Mouse (Mus musculus) adrenal gland, adult (tissue): ENCODE measurements around the gene Erap1.
A peak's percentile ranks its signal among the peaks of the same experiment; 100 is the strongest.
"Not testable (repeated sequence)": the region's sequence is repeated elsewhere in the genome, so short reads cannot be mapped to it uniquely, and the experiment has no call there.

Experiments
- DNase-seq, 2 experiments: peaks; one replicate each; pipeline ENCODE4 v3.0.0; 2022 to 2023; ENCODE audit warnings: low spot score in 1 of 2; ENCODE audit not compliant: inconsistent age in 2 of 2

Erap1 gene

DNA sequence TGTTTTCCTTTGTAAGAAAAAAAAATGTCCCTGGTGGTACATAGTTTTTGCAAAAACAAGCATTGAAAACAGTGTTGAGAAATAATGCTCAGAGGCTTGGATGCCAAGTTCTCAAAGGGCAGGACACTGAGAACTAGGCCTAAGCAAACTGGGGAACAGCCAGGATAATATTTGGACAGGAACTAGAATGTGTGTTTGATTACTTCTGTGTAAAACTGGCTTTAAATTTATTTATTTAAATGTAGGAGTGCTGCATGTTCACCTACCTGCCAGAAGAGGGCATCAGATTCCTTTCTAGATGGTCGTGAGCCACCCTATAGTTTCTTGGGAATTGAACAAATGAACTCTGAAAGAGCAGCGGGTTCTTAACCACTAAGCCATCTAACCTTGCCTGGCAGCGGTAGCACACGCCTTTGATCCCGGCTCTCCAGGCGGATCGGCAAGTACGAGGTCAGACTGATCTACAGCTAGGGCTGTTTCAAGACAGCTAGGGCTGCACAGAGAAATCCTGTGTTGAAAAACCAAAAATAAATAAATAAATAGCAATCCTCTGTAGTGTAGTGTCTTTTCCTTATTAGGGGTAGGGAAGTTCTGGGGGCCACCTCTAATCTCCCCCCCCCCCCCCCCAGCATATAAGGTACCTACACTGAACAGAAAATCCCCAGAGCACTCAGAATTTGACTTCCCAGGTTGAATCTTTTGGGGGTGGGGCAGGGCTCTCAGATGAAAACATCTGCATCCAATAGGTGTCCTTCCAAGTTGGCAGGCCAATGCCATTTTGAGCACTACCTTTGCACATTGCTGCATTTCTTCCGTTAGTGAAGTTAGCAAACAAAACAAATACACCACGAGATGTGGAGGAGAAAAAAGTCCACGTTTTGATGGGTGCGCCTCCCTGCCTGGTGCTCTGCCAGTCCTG, at the start of gene Erap1:
Gene Erap1 (plus strand): TSS at position 776 of the 919 bp plus-strand sequence.
- peak; percentile 47 to 81 for DNase-seq

DNA sequence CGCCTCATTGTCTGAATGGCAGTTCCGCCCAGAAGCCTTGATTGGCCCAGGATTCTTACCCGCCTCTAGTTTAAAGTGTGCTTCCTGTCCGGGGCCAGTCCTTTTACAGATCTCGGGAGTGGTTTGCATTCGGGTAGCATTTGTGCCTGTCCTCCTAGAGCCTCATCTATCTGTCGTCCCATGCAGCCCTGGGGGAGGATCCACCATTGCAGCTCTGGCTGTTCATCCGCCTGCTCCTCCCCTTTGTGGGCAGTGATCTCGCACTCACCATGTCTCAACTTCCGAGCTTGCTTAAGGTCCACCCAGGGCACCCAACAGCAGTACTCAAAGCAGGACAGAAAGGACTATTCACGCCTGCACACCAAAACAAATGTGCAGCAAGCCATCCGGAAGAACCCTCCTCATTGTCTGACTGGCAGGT, 48.0 kb upstream of the Erap1 start:
- not testable (repeated sequence) for DNase-seq

DNA sequence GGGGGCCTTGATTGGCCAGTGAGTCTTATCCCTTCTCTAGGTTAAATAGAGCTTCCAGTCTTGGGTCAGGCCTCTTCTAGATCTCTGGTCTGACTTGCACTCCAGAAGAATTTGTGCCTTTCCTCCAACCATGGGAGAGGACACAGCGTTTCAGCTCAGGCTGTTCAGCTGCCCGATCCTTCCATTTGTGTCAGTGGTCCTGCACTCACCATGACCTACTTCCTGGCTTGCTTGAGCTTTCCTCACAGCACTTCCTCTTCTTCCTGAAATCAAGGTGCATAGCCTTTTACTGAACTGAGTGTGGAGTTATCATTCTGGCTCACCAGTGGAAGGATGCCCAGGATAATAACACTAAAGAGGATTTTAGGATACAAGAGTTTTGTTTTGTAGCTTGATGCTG, 47.5 kb upstream of the Erap1 start:
- not testable (repeated sequence) for DNase-seq

DNA sequence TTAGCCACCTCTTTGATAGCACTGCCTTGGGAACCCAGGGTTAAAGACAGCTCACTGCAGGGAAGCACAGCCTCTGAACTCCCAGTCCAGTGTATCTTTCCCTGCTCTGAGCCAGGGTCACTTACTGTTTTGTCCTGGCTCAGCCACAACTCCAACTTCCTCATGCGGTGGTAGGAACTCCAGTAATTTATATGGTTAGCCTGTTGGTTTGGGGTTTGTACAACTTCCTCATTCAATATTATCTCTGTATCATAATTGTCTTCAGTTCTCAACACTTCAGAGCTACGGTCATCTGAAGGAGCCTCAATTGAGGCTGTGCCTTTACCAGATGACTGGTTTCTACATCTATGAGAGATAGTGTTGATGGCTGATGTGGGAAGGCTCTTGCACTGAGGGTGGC, 42.3 kb upstream of the Erap1 start:
- DNase-seq: not testable (repeated sequence)

DNA sequence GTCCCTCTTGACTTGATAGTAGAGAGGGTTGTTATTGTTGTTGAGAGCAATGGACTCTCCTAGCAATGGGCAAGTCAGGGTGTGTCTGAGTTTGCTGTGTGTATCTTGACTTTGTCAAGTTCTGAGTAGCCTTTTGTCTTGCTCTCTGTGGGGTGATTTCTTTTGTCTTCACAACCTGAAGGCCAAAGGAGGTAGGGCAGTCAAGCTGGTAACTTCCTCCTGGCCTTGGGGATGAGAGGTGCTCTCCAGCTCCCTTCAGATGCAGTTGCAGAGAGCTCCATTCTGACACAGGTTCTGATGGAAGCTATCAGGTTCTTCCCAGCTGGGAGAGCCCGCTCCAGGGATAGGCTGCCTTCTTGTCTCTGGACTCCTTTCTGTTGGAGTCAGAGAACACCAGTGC, 37.6 kb upstream of the Erap1 start:
- DNase-seq: not testable (repeated sequence)

DNA sequence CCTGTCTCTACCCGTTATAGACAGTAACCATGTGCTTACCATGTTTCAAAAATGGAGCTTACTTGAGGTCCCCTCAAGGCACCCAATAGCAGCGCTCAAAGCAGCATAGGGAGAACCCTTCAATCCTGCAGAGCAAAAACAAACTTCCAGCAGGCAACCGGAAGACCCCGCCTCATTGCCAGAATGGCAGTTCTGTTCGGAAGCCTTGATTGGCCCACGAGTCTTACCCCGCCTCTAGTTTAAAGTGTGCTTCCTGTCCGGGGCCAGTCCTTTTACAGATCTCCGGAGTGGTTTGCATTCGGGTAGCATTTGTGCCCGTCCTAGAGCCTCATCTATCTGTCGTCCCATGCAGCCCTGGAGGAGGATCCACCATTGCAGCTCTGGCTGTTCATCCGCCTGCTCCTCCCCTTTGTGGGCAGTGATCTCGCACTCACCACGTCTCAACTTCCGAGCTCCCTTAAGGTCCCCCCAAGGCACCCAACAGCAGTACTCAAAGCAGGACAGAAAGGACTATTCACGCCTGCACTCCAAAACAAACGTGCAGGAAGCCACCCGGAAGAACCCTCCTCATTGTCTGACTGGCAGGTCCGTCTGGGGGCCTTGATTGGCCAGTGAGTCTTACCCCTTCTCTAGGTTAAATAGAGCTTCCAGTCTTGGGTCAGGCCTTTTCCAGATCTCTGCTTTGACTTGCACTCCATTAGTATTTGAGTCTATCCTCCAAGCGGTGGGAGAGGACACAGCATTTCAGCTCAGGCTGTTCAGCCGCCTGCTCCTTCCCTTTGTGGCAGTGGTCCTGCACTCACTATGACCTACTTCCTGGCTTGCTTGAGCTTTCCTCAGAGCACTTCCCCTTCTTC, 22.0 kb upstream of the Erap1 start:
- DNase-seq: peak; percentile 88 to 93

DNA sequence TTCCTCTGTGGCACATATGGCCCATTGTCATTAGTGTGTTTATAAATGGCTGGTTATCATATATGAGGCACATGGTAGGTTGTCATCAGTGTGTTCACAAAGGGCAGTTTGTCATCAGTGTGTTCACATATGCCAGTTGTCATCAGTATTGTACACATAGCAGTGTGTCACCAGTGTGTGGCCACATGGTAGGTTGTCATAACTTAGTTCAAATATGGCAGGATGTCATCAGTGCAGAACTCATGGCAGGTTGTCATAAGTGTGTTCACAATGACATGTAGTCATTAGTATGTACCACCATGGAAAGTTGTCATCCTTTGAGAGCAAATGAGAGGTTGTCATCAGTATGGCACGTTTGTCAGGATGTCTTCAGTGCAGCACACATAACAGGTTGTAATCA, 7.0 kb upstream of the Erap1 start:
- DNase-seq: no peak

DNA sequence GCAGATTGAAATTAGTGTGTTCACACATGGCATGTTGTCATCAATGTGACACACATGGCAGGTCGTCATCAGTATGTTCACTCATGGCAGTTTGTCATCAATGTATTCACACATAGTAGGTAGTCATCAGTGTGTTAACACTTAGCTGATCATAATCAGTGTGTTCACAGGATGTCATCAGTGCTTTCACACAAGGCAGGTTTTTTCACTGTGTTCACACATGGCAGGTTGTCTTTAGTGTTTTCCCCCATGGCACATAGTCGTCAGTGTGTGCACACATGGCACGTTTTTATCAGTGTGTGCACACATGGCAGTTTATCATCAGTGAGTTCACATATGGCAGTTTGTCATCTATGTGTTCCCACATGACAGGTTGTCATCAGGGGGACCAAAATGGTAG, 6.5 kb upstream of the Erap1 start:
- DNase-seq: no peak

DNA sequence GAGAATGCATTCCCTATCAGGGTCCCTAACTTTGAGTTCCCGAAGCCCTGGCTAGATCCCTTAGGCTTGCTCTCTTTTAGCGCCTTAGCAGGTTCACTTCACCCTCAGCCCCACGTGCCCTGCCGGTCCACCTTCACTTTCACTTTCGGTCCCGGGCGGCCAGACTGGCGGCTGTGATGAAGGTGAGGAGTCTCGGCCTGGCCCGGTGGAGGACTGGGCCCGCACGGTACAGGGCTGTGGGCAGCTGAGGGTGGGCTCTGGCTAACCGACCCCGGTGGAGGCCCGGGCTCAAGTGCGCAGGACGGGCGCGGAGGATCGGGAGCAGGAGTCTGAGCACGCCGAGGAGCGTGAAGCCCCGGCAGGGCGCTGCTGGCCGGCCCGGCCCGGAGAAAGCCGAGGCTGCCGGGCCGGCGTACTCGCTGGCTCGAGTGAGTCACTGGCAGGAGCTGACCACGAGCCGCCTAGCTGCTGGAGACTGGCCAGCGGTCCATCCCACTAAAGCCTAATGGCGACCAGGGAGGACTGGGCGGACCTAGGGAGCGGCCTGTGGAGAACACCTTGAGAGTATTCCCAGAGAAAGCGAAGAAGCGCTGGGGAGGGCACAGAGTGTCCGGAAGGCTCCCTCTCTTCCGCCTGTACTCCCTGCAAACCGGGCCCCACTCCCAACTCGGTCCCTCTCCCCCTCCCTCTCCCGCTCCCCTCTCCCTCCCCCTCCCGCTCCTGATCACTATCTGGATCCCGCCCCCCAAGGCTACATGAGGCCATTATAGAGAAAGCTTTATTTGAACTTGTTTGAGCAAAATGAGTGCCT, 549 bp downstream of the Erap1 start:
- peak; percentile 92 to 97 for DNase-seq

GRCm38 (mm10) chr13:74640523-74640920, 1.2 kb downstream of the Erap1 start:
- not testable (repeated sequence) for DNase-seq

DNA sequence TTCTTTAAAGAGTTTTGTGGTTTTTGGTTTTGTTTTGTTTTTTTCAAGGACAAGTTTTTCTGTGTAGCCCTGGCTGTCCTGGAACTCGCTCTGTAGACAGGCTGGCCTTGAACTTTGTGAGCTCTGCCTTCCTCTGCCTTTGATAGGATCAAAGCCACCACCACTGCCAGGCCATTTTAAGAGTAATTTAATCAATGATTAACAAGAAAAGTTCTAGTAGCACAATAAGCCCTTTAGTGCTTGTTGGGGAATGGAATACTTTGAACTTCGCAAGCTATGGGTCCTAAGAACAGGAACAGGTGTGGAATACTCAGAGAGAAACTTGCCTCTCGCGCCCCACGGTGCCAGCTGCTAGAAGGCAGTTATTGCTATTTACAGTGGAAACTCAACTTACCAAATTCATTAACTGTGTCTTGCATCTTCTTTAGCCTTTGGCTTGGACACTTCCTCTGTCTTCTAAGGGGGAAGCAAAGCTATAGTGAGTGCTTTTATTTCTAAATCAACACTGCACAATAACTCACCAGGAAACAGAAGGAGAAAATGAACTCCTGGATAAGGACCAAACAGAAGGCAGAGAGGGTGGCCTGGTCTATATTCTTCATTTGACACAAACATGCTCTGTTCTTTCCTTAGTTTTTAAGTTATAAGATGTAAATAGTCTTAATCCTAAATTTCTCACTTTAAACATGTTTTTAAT, 56.3 kb downstream of the Erap1 start:
- DNase-seq: peak; percentile 35 to 55

- DNase-seq: no peak
These were observed 56.9 kb downstream of the Erap1 start for GRCm38 (mm10) chr13:74696225-74696624.

DNA sequence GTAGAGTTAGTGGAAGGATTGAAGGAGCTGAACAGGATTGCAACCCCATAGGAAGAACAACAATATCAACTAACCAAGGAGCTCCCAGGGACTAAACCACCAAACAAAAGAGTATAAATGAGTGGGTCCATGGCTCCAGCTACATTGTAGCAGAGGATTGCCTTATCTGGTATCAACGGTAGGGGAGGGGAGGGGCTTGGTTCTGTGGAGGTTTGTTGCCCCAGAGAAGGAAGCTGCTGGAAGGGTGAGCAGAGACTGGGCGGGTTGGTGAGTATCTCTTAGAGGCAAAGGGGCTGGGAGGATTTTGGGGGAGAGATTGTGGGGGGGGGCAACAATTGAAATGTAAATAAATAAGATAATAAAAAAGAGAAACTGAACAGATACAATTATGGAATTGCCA, 79.6 kb downstream of the Erap1 start:
- no peak for DNase-seq

GRCm38 (mm10) chr13:74733726-74734125, 94.4 kb downstream of the Erap1 start:
- no peak for DNase-seq

DNA sequence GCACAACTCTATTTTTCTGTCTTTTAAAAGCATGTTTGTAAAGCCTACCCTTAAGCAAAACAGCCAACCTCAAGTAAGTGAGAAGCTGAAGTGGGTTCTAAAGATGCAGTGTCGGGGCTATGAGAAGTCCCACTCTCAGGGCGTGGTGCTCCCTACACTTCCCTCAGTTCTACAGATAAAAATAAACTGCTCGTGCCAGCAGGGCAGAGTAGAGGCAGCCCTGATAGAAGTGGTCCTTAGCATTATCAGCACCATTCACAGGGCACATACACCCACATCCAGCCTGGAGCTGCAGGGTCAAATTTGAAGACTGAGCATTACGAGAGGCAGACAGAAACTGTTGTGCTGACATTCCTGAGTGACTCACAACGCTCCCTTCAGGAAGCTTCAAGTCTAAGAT, 96.5 kb downstream of the Erap1 start:
- no peak for DNase-seq

DNA sequence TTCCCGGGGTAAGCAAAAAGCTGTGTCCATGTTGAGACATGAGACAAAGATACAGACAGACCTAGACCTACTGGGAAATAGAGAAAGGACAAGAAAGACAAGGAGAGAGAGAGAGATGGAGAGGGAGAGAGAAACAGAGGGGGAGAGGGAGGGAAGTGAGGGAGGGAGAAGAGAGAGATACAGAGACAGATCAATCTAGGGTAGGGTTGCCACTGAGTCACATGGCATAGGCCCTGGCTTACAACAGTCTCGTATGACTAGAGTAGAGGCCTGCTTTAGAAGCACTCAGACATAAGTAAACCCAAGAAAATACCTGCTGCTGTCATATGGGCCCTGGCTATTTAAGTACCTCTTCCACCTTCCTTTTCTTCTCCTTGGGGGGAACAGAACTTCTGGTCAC, 97.0 kb downstream of the Erap1 start:
- DNase-seq: no peak
